Comparison of ENCODE assay signal across 9 mouse cellular contexts in genomic region chr4:35089321-35090316, GRCm38 (mm10).
A peak's percentile ranks its signal among the peaks of the same experiment; 100 is the strongest.
DNase-seq lines count a peak whose midpoint lies in the region; ATAC-seq lines count a peak whose summit lies in the region.
"Had no signal": no experiment of that assay in that cellular context is flagged by ENCODE, and none has a peak within 500 bp of the region (broad histone marks: within the 10 kb centered on the region; RNA-seq: fewer than 3 reads in every experiment).

No protein-coding gene starts in this region.

- H3K9ac ChIP-seq in forebrain, embryonic 14.5 days (ENCODE audit: low read length): no peak overlapping the region
- no peak overlapping the region for H3K9ac ChIP-seq in liver, embryonic 16.5 days (ENCODE audit: low read depth, low read length)
- H3K9ac ChIP-seq in embryonic facial prominence, embryonic 14.5 days (ENCODE audit: low read depth, low read length): no peak overlapping the region

- no peak overlapping the region for H3K4me3 ChIP-seq in forebrain, embryonic 14.5 days (ENCODE audit: low read depth, low read length)
- H3K4me3 ChIP-seq in forebrain, embryonic 10.5 days: no peak overlapping the region
- H3K4me3 ChIP-seq in liver, embryonic 16.5 days (ENCODE audit: low read depth, low read length): no peak overlapping the region
- H3K4me3 ChIP-seq in embryonic facial prominence, embryonic 14.5 days (ENCODE audit: low read depth, low read length): no peak overlapping the region

- H3K4me2 ChIP-seq in forebrain, embryonic 14.5 days (ENCODE audit: low read length): no peak overlapping the region
- no peak overlapping the region for H3K4me2 ChIP-seq in liver, embryonic 16.5 days (ENCODE audit: low read depth, low read length)
- no peak overlapping the region for H3K4me2 ChIP-seq in embryonic facial prominence, embryonic 14.5 days (ENCODE audit: low read depth, low read length)

- WGBS in forebrain, embryonic 14.5 days: 76% methylated on average over 14 of the region's 14 CpGs
- 90% methylated on average over 14 of the region's 14 CpGs for WGBS in forebrain, embryonic 10.5 days
- 69% methylated on average over 14 of the region's 14 CpGs for WGBS in liver, embryonic 16.5 days (ENCODE audit: insufficient replicate concordance)
- WGBS in embryonic facial prominence, embryonic 14.5 days: 61% methylated on average over 14 of the region's 14 CpGs

- H3K9me3 ChIP-seq in forebrain, embryonic 14.5 days (replicated peaks; ENCODE audit: control insufficient read depth, low read length): no peaks in the 10 kb centered on the region
- no peaks in the 10 kb centered on the region for H3K9me3 ChIP-seq in forebrain, embryonic 10.5 days
- H3K9me3 ChIP-seq in liver, embryonic 16.5 days (replicated peaks; ENCODE audit: control insufficient read depth, low read length): no peaks in the 10 kb centered on the region
- no peaks in the 10 kb centered on the region for H3K9me3 ChIP-seq in embryonic facial prominence, embryonic 14.5 days (ENCODE audit: control insufficient read depth, low read length)

- no peak for ATAC-seq in forebrain, embryonic 14.5 days
- ATAC-seq in liver, embryonic 16.5 days (ENCODE audit: low read depth): no peak
- ATAC-seq in embryonic facial prominence, embryonic 14.5 days (ENCODE audit: low read depth): peak; percentile 41; the same call in 1 of the 2 replicates

- no peak overlapping the region for H3K27ac ChIP-seq in forebrain, embryonic 14.5 days (ENCODE audit: low read depth, low read length)
- H3K27ac ChIP-seq in forebrain, embryonic 10.5 days: no peak overlapping the region
- 0 out of 2 replicates have a peak overlapping the region, but pooled peaks have one; percentile 50 for H3K27ac ChIP-seq in liver, embryonic 16.5 days (ENCODE audit: low read length)
- no peak overlapping the region for H3K27ac ChIP-seq in embryonic facial prominence, embryonic 14.5 days (replicated peaks; ENCODE audit: low read depth, low read length)

- DNase-seq in forebrain, embryonic 14.5 days (ENCODE audit: low spot score): peak; percentile 13
- DNase-seq in forebrain, embryonic 10.5 days (ENCODE audit: extremely low spot score, low spot score): no peak
- DNase-seq in liver: no peak
- peak; percentile 60 for DNase-seq in embryonic facial prominence, embryonic 14.5 days (ENCODE audit: low spot score)
- peak; percentile 76 for DNase-seq in lung, postnatal 36 days
- no peak for DNase-seq in spleen, postnatal 36 days (ENCODE audit: low spot score in 2 of 2)
- no peak for DNase-seq in left cerebral cortex, postnatal 36 days (ENCODE audit: low spot score in 2 of 2)
- DNase-seq: kidney, adult 18-20 months had no signal

- H3K36me3 ChIP-seq in forebrain, embryonic 14.5 days (ENCODE audit: control insufficient read depth, insufficient read depth, low read length): no peaks in the 10 kb centered on the region
- H3K36me3 ChIP-seq in forebrain, embryonic 10.5 days (replicated peaks): no peaks in the 10 kb centered on the region
- H3K36me3 ChIP-seq in liver, embryonic 16.5 days (ENCODE audit: control insufficient read depth, insufficient read depth): no peaks in the 10 kb centered on the region
- H3K36me3 ChIP-seq in embryonic facial prominence, embryonic 14.5 days (ENCODE audit: control insufficient read depth, insufficient read depth, low read length): no peaks in the 10 kb centered on the region

- no peaks in the 10 kb centered on the region for H3K27me3 ChIP-seq in forebrain, embryonic 14.5 days (replicated peaks; ENCODE audit: control insufficient read depth, insufficient read depth, low read length)
- no peaks in the 10 kb centered on the region for H3K27me3 ChIP-seq in forebrain, embryonic 10.5 days (ENCODE audit: poor library complexity, severe bottlenecking)
- no peaks in the 10 kb centered on the region for H3K27me3 ChIP-seq in liver, embryonic 16.5 days (ENCODE audit: control insufficient read depth, insufficient read depth, low read depth, low read length)
- no peaks in the 10 kb centered on the region for H3K27me3 ChIP-seq in embryonic facial prominence, embryonic 14.5 days (replicated peaks; ENCODE audit: control insufficient read depth, insufficient read depth, low read length)

- intact Hi-C loops in left cerebral cortex, postnatal 36 days (cut with DNase I): no loop called here

- H3K4me1 ChIP-seq in forebrain, embryonic 14.5 days (ENCODE audit: control insufficient read depth, insufficient read depth, low read length): no peaks in the 10 kb centered on the region
- H3K4me1 ChIP-seq in forebrain, embryonic 10.5 days: peaks cover 6% of the 10 kb centered on the region; the same call in 1 of the 2 replicates
- no peaks in the 10 kb centered on the region; the same call in 1 of the 2 replicates for H3K4me1 ChIP-seq in liver, embryonic 16.5 days (ENCODE audit: control insufficient read depth, low read depth, low read length)
- peaks cover 6% of the 10 kb centered on the region; the same call in 1 of the 2 replicates for H3K4me1 ChIP-seq in embryonic facial prominence, embryonic 14.5 days (ENCODE audit: control insufficient read depth, insufficient read depth, low read length)

Comparison
In these comparisons a context has a peak if more than half of its experiments do, and no peak if none do; other contexts are left out.
1. DNase-seq: peak in forebrain, embryonic 14.5 days (single experiment), embryonic facial prominence, embryonic 14.5 days (single experiment) and lung, postnatal 36 days (single experiment); none in forebrain, embryonic 10.5 days (single experiment), liver (single experiment), spleen, postnatal 36 days (0 of 2) and left cerebral cortex, postnatal 36 days (0 of 2).